Mouse (Mus musculus): ENCODE measurements at regions not wholly inside any gene's neighbourhood (a gene's known extent, or its start where the extent isn't known, plus 50 kb on each side); places are given as distances from the start of the nearest gene placed in this dataset.

- no peak for DNase-seq
Observed at GRCm38 (mm10) chr13:44210123-44210522, 425.5 kb downstream of the Cd83 start.

- DNase-seq = no peak
Observed at GRCm38 (mm10) chr13:44212356-44212755, 427.8 kb downstream of the Cd83 start.

- DNase-seq = peak; percentile 52 to 62
Observed at GRCm38 (mm10) chr13:44212936-44213335, 428.4 kb downstream of the Cd83 start.

- DNase-seq = no peak
Observed at GRCm38 (mm10) chr13:44218266-44218665, 433.7 kb downstream of the Cd83 start.

- peak in 1 of 2 experiments; percentile 18 for DNase-seq
Observed at GRCm38 (mm10) chr13:44221721-44222120, 437.1 kb downstream of the Cd83 start.

GRCm38 (mm10) chr13:44222335-44222734, 437.8 kb downstream of the Cd83 start:
- DNase-seq = peak; percentile 33 to 35

GRCm38 (mm10) chr13:44227706-44228459, 443.3 kb downstream of the Cd83 start:
- DNase-seq = no peak

GRCm38 (mm10) chr13:44228540-44229135, 444.1 kb downstream of the Cd83 start:
- no peak for DNase-seq

GRCm38 (mm10) chr13:44229136-44229611, 444.6 kb downstream of the Cd83 start:
- DNase-seq = no peak

GRCm38 (mm10) chr13:44231403-44231802, 446.8 kb downstream of the Cd83 start:
- no peak for DNase-seq

GRCm38 (mm10) chr13:44231868-44232715, 447.5 kb downstream of the Cd83 start:
- no peak for DNase-seq

- DNase-seq = no peak
Observed at GRCm38 (mm10) chr13:44232716-44233051, 448.1 kb downstream of the Cd83 start.

GRCm38 (mm10) chr13:44234241-44234640, 449.7 kb downstream of the Cd83 start:
- no peak for DNase-seq

GRCm38 (mm10) chr13:44235236-44235635, 450.7 kb downstream of the Cd83 start:
- no peak for DNase-seq

- DNase-seq = no peak
Observed at GRCm38 (mm10) chr13:44235941-44236340, 451.4 kb downstream of the Cd83 start.

- DNase-seq = peak; percentile 61 to 62
Observed at GRCm38 (mm10) chr13:44238308-44238707, 453.7 kb downstream of the Cd83 start.

- no peak for DNase-seq
Observed at GRCm38 (mm10) chr13:44243211-44243610, 458.6 kb downstream of the Cd83 start.

- DNase-seq = no peak
Observed at GRCm38 (mm10) chr13:44246714-44247251, 462.2 kb downstream of the Cd83 start.

- DNase-seq = no peak
Observed at GRCm38 (mm10) chr13:44247861-44248260, 463.3 kb downstream of the Cd83 start.

- DNase-seq = no peak
Observed at GRCm38 (mm10) chr13:44248401-44248800, 463.8 kb downstream of the Cd83 start.

GRCm38 (mm10) chr13:44249119-44249518, 464.5 kb downstream of the Cd83 start:
- no peak for DNase-seq

GRCm38 (mm10) chr13:44250474-44251201, 466.1 kb downstream of the Cd83 start:
- no peak for DNase-seq

- no peak for DNase-seq
Observed at GRCm38 (mm10) chr13:44251503-44251902, 466.9 kb downstream of the Cd83 start.

Data from cerebellum, adult 18-20 months (tissue).